Mouse (Mus musculus) heart, embryonic 15.5 days (tissue): ENCODE measurements around the gene Skiv2l. TPM values are rescaled to one million over a fixed set of nuclear protein-coding genes. Genes with fewer than 3 reads are reported as not detected.
"Not testable (repeated sequence)": the region's sequence is repeated elsewhere in the genome, so short reads cannot be mapped to it uniquely, and the experiment has no call there.

Source experiments
- ATAC-seq: fragments of 200-750 bp; cut with Nextera tagmentation; replicated peaks from 2 replicates; pipeline ENCODE4 v1.8.0; 2017; ENCODE audit warnings: low read depth, moderate TSS enrichment; ENCODE audit not compliant: insufficient number of reproducible peaks, insufficient read depth, low FRiP score
- H3K27ac ChIP-seq: fragments of 300-500 bp; sonication (generic); 2 replicates; pipeline ENCODE4 v1.5.1; 2015; ENCODE audit warnings: mild to moderate bottlenecking, inconsistent platforms
- H3K27me3 ChIP-seq: fragments of 300-500 bp; sonication (generic); 2 replicates; pipeline ENCODE4 v1.6.1; 2015; ENCODE audit warnings: inconsistent platforms
- H3K36me3 ChIP-seq: fragments of 300-500 bp; sonication (generic); 2 replicates; pipeline ENCODE4 v1.6.1; 2015; ENCODE audit warnings: mild to moderate bottlenecking, inconsistent platforms
- H3K4me1 ChIP-seq: fragments of 300-500 bp; sonication (generic); replicated peaks from 2 replicates; pipeline ENCODE4 v1.6.1; 2015; ENCODE audit warnings: inconsistent platforms
- H3K4me2 ChIP-seq: fragments of 300-500 bp; sonication (generic); 2 replicates; pipeline ENCODE4 v1.6.1; 2015; ENCODE audit warnings: inconsistent platforms, mild to moderate bottlenecking, moderate library complexity
- H3K4me3 ChIP-seq: fragments of 300-500 bp; sonication (generic); 2 replicates; pipeline ENCODE4 v1.5.1; 2015; ENCODE audit warnings: mild to moderate bottlenecking, inconsistent platforms
- H3K9ac ChIP-seq: fragments of 300-500 bp; sonication (generic); 2 replicates; pipeline ENCODE4 v1.6.1; 2015; ENCODE audit warnings: mild to moderate bottlenecking, inconsistent platforms
- H3K9me3 ChIP-seq: fragments of 300-500 bp; sonication (generic); replicated peaks from 2 replicates; pipeline ENCODE4 v1.6.1; 2016; ENCODE audit warnings: inconsistent platforms
- WGBS: fragments of 180-500 bp; shearing (Covaris S2); methylation state at CpG from one replicate; pipeline ENCODE4 v1.1.7; 2015; ENCODE audit warnings: mixed read lengths; 5-methylcytosine and 5-hydroxymethylcytosine counted together
- polyA plus RNA-seq: library from polyadenylated mRNA; unstranded; fragments of >200 nt; fragmentation: Nextera tagmentation; extraction: Ambion mirVana; gene quantifications from 2 replicates; pipeline ENCODE4 v1.2.1, GENCODE M21; 2015

The Skiv2l gene
- polyA plus RNA-seq, 1 experiment from 2014 or later, result 23.6 TPM

GRCm38 (mm10) chr17:34844884-34845283 is 5.1 kb downstream of the Skiv2l start:
- Histone ChIP-seq H3K4me3 (no peak overlapping the region), H3K27me3 (no peaks in the 10 kb centered on the region), H3K9me3 (no peaks in the 10 kb centered on the region), H3K9ac (no peak overlapping the region), H3K4me2 (no peak overlapping the region), H3K4me1 (peaks cover 5% of the 10 kb centered on the region), H3K27ac (no peak overlapping the region), H3K36me3 (peaks cover 65% of the 10 kb centered on the region)
- 91% methylated on average over 13 of the region's 13 CpGs for whole genome bisulfite sequencing
- ATAC-seq, result no peak

GRCm38 (mm10) chr17:34840736-34841307 is 9.2 kb downstream of the Skiv2l start:
- Histone ChIP-seq H3K27ac (no peak overlapping the region), H3K4me1 (peaks cover 16% of the 10 kb centered on the region), H3K9me3 (no peaks in the 10 kb centered on the region), H3K4me3 (no peak overlapping the region), H3K9ac (no peak overlapping the region), H3K27me3 (no peaks in the 10 kb centered on the region), H3K36me3 (peaks cover 56% of the 10 kb centered on the region), H3K4me2 (no peak overlapping the region)
- no peak for ATAC-seq
- WGBS, result 88% methylated on average over 6 of the region's 6 CpGs

GRCm38 (mm10) chr17:34838785-34839184 is 11.2 kb downstream of the Skiv2l start:
- Histone ChIP-seq H3K36me3 (peaks cover 44% of the 10 kb centered on the region), H3K4me3 (no peak overlapping the region), H3K4me2 (no peak overlapping the region), H3K9ac (no peak overlapping the region), H3K4me1 (peaks cover 20% of the 10 kb centered on the region), H3K9me3 (no peaks in the 10 kb centered on the region), H3K27ac (no peak overlapping the region), H3K27me3 (no peaks in the 10 kb centered on the region)
- 88% methylated on average over 7 of the region's 7 CpGs for WGBS
- no peak for ATAC-seq

GRCm38 (mm10) chr17:34837464-34838324 is 12.3 kb downstream of the Skiv2l start:
- WGBS, result 36% methylated on average over 43 of the region's 43 CpGs
- Histone ChIP-seq H3K4me1 (peaks cover 20% of the 10 kb centered on the region), H3K4me2 (peak overlapping the region; percentile 99), H3K9me3 (no peaks in the 10 kb centered on the region), H3K9ac (peak overlapping the region; percentile 75), H3K36me3 (peaks cover 39% of the 10 kb centered on the region), H3K27ac (peak overlapping the region; percentile 71), H3K27me3 (no peaks in the 10 kb centered on the region), H3K4me3 (peak overlapping the region; percentile 92)
- 0 out of 2 replicates have a peak, but pooled peaks have one; percentile 4 for ATAC-seq

- peak within 1 kb of the TSS; percentile 75 for H3K9ac ChIP-seq
- peaks cover 34% of the 10 kb centered on the region for H3K36me3 ChIP-seq
- under 1% methylated on average over 40 of the region's 40 CpGs for WGBS
Measured at GRCm38 (mm10) chr17:34836856-34837221, 13.2 kb downstream of the Skiv2l start, which contains the start of the genes Stk19 and Dxo. Gene Stk19 (minus strand): TSS chr17:34836945. Gene Dxo (plus strand): TSS chr17:34837019.

GRCm38 (mm10) chr17:34836155-34836855 is 13.7 kb downstream of the Skiv2l start:
- WGBS, result 5% methylated on average over 44 of the region's 48 CpGs
- peak overlapping the region; percentile 99 for H3K4me2 ChIP-seq
- peak overlapping the region; percentile 75 for H3K9ac ChIP-seq
- H3K4me1 ChIP-seq, result peaks cover 20% of the 10 kb centered on the region
- H3K9me3 ChIP-seq, result no peaks in the 10 kb centered on the region
- H3K4me3 ChIP-seq, result peak overlapping the region; percentile 92
- H3K27me3 ChIP-seq, result no peaks in the 10 kb centered on the region
- peak overlapping the region; percentile 71; the same call in 1 of the 2 replicates for H3K27ac ChIP-seq
- peak; percentile 56 for ATAC-seq
- H3K36me3 ChIP-seq, result peaks cover 32% of the 10 kb centered on the region

More at GRCm38 (mm10) chr17:34836856-34837221, 13.2 kb downstream of the Skiv2l start, which contains the start of the genes Stk19 and Dxo:
- no peaks in the 10 kb centered on the region for H3K27me3 ChIP-seq
- H3K4me2 ChIP-seq, result peak within 1 kb of the TSS; percentile 99
- peak within 1 kb of the TSS; percentile 71 for H3K27ac ChIP-seq
- ATAC-seq, result peak; percentile 92
- peaks cover 20% of the 10 kb centered on the region for H3K4me1 ChIP-seq
- H3K4me3 ChIP-seq, result peak within 1 kb of the TSS; percentile 92
- H3K9me3 ChIP-seq, result no peaks in the 10 kb centered on the region

GRCm38 (mm10) chr17:34830776-34831175 is 19.2 kb downstream of the Skiv2l start:
- not testable (repeated sequence) for H3K9ac ChIP-seq, H3K27me3 ChIP-seq, ATAC-seq, H3K4me3 ChIP-seq, H3K27ac ChIP-seq, H3K9me3 ChIP-seq, H3K4me1 ChIP-seq, H3K4me2 ChIP-seq
- H3K36me3 ChIP-seq, result peaks cover 52% of the 10 kb centered on the region
- 92% methylated on average over 1 of the region's 1 CpGs for WGBS

GRCm38 (mm10) chr17:34814818-34815370 is 35.1 kb downstream of the Skiv2l start:
- WGBS, result 68% methylated on average over 7 of the region's 7 CpGs
- Histone ChIP-seq H3K4me2 (no peak overlapping the region), H3K4me1 (no peaks in the 10 kb centered on the region)

GRCm38 (mm10) chr17:34813747-34814146 is 36.3 kb downstream of the Skiv2l start:
- not testable (repeated sequence) for ATAC-seq, H3K4me1 ChIP-seq
- 56% methylated on average over 12 of the region's 12 CpGs for WGBS

More at GRCm38 (mm10) chr17:34814818-34815370, 35.1 kb downstream of the Skiv2l start:
- Histone ChIP-seq H3K9me3 (no peaks in the 10 kb centered on the region), H3K27ac (no peak overlapping the region), H3K36me3 (no peaks in the 10 kb centered on the region), H3K27me3 (no peaks in the 10 kb centered on the region), H3K4me3 (no peak overlapping the region), H3K9ac (no peak overlapping the region)
- ATAC-seq, result no peak

GRCm38 (mm10) chr17:34811275-34811674 is 38.7 kb downstream of the Skiv2l start:
- no peak overlapping the region for H3K4me2 ChIP-seq
- no peak overlapping the region for H3K9ac ChIP-seq
- no peaks in the 10 kb centered on the region for H3K36me3 ChIP-seq
- WGBS, result 70% methylated on average over 15 of the region's 15 CpGs
- H3K4me1 ChIP-seq, result no peaks in the 10 kb centered on the region
- H3K27me3 ChIP-seq, result no peaks in the 10 kb centered on the region
- no peak overlapping the region for H3K4me3 ChIP-seq
- H3K9me3 ChIP-seq, result no peaks in the 10 kb centered on the region
- ATAC-seq, result no peak
- H3K27ac ChIP-seq, result no peak overlapping the region

More at GRCm38 (mm10) chr17:34813747-34814146, 36.3 kb downstream of the Skiv2l start:
- not testable (repeated sequence) for H3K9ac ChIP-seq, H3K27me3 ChIP-seq, H3K9me3 ChIP-seq, H3K27ac ChIP-seq, H3K36me3 ChIP-seq, H3K4me2 ChIP-seq, H3K4me3 ChIP-seq

- not testable (repeated sequence) for H3K4me3 ChIP-seq, H3K4me1 ChIP-seq, H3K9ac ChIP-seq, H3K36me3 ChIP-seq, H3K9me3 ChIP-seq, H3K27ac ChIP-seq, H3K4me2 ChIP-seq, H3K27me3 ChIP-seq, ATAC-seq
- WGBS, result 84% methylated on average over 8 of the region's 8 CpGs
Measured at GRCm38 (mm10) chr17:34810811-34811210, 39.2 kb downstream of the Skiv2l start.
